Mouse (Mus musculus) neural tube, embryonic 14.5 days (tissue): ENCODE data around the gene Pfkl. TPM values are rescaled to one million over a fixed set of nuclear protein-coding genes. Genes with fewer than 3 reads are reported as not detected.

Experiments
- ATAC-seq: fragments of 200-750 bp; cut with Nextera tagmentation; 2 replicates; pipeline ENCODE4 v1.8.0; 2017; ENCODE audit warnings: low read depth, mild to moderate bottlenecking, moderate TSS enrichment, moderate library complexity
- H3K27ac ChIP-seq: fragments of 300-500 bp; sonication (generic); 2 replicates; pipeline ENCODE4 v1.5.1; 2014; ENCODE audit warnings: low read depth, mild to moderate bottlenecking, control low read depth, low read length, moderate library complexity, mixed read lengths
- H3K27me3 ChIP-seq: fragments of 300-500 bp; sonication (generic); 2 replicates; pipeline ENCODE4 v1.6.1; 2014; ENCODE audit warnings: low read length; ENCODE audit not compliant: control insufficient read depth, insufficient read depth
- H3K36me3 ChIP-seq: fragments of 300-500 bp; sonication (generic); 2 replicates; pipeline ENCODE4 v1.6.1; 2014; ENCODE audit warnings: low read length, mixed read lengths; ENCODE audit not compliant: control insufficient read depth, insufficient read depth
- H3K4me1 ChIP-seq: fragments of 300-500 bp; sonication (generic); 2 replicates; pipeline ENCODE4 v1.6.1; 2014; ENCODE audit warnings: low read length; ENCODE audit not compliant: control insufficient read depth, insufficient read depth
- H3K4me2 ChIP-seq: fragments of 300-500 bp; sonication (generic); 2 replicates; pipeline ENCODE4 v1.6.1; 2014; ENCODE audit warnings: mild to moderate bottlenecking, low read depth, low read length, control low read depth
- H3K4me3 ChIP-seq: fragments of 300-500 bp; sonication (generic); 2 replicates; pipeline ENCODE4 v1.5.1; 2014; ENCODE audit warnings: low read depth, low read length, control low read depth, mixed read lengths
- H3K9ac ChIP-seq: fragments of 300-500 bp; sonication (generic); replicated peaks from 2 replicates; pipeline ENCODE4 v1.6.1; 2014; ENCODE audit warnings: low read depth, mild to moderate bottlenecking, control low read depth, low read length, mixed read lengths
- H3K9me3 ChIP-seq: fragments of 300-500 bp; sonication (generic); 2 replicates; pipeline ENCODE4 v1.6.1; 2016; ENCODE audit warnings: low read length; ENCODE audit not compliant: control insufficient read depth
- WGBS: fragments of 180-500 bp; shearing (Covaris S2); extraction: QIAGEN DNeasy Blood & Tissue Kit; methylation state at CpG from one replicate; pipeline ENCODE4 v1.1.7; 2014; 5-methylcytosine and 5-hydroxymethylcytosine counted together
- polyA plus RNA-seq: library from polyadenylated mRNA; unstranded; fragments of >200 nt; fragmentation: Nextera tagmentation; extraction: Ambion mirVana; gene quantifications from 2 replicates; pipeline ENCODE4 v1.2.1, GENCODE M21; 2014

Gene Pfkl
- polyA plus RNA-seq, 1 experiment from 2014 or later = 83.2 TPM

GRCm38 (mm10) chr10:77978351-77979350 is 31.2 kb downstream of the Pfkl start, which contains the start of gene 1810043G02Rik:
Gene 1810043G02Rik, plus strand, starts transcription at chr10:77978524.
- H3K36me3 ChIP-seq = 0 out of 2 replicates have a peak, but pooled peaks cover 2% of the 10 kb centered on the region
- no peaks in the 10 kb centered on the region for H3K9me3 ChIP-seq
- under 1% methylated on average over 57 of the region's 57 CpGs for WGBS
- peak within 1 kb of the TSS; percentile 89 for H3K4me2 ChIP-seq
- H3K4me3 ChIP-seq = peak within 1 kb of the TSS; percentile 53
- H3K4me1 ChIP-seq = peaks cover 8% of the 10 kb centered on the region
- H3K9ac ChIP-seq = peak within 1 kb of the TSS; percentile 81
- peak; percentile 97 for ATAC-seq
- H3K27me3 ChIP-seq = no peaks in the 10 kb centered on the region
- peak within 1 kb of the TSS; percentile 85 for H3K27ac ChIP-seq

DNA sequence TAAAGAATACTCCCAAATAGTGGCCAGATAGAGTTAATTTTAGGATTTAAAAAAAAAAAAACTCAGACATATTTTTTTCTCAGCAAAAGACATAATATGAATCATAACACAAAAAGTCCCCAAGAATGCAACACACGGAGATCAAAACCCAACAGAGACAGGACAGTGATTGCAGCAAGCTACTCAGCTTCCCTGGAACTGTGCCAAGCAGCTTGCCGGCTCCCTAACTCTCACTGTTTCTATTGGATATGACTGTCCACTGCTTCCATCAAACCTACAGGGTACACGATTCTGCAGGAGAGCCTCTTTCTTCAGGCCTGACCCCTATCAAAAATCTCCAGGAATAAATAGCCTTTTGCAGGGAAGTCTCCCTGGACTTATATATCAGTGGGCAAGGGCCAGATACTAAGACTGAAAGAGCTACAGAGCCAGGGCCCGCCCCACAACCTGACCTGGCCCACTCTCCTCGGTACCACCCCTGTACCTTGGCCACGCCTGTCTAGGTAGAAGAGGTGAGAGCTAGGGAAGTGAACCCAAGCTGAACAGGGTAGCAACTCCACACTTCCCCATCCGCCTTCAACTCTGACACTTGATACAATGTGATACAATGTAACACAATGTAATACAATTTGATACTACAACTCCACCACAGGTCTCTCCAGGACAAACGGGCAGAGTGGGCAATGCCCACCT is 33.3 kb downstream of the Pfkl start:
- H3K4me1 ChIP-seq = peaks cover 8% of the 10 kb centered on the region
- H3K27ac ChIP-seq = no peak overlapping the region
- no peak overlapping the region for H3K9ac ChIP-seq
- no peak overlapping the region for H3K4me3 ChIP-seq
- H3K36me3 ChIP-seq = 0 out of 2 replicates have a peak, but pooled peaks cover 2% of the 10 kb centered on the region
- H3K4me2 ChIP-seq = no peak overlapping the region
- H3K9me3 ChIP-seq = no peaks in the 10 kb centered on the region
- H3K27me3 ChIP-seq = no peaks in the 10 kb centered on the region
- ATAC-seq = no peak
- 70% methylated on average over 8 of the region's 8 CpGs for WGBS

DNA sequence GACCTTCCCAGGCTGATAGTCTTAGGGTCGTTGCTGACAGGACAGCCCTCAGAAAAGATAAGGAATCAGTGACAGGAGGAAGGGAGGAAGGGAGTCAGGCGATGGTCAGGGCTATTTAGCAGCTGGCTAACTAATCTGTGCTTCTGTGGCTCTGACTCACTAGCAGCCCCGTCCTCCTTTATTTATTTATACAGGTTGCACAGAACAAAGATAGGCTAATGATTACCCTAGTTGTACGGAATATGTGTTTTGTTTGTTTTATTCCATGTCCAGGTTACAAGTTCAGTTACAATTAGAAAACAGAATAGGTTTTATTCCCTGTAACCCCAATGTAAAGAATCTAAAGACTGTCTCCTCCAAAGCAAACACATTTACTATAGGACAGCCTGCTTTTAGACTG is 34.2 kb downstream of the Pfkl start:
- no peak for ATAC-seq
- Histone ChIP-seq H3K4me3 (no peak overlapping the region), H3K4me1 (peaks cover 8% of the 10 kb centered on the region), H3K27me3 (no peaks in the 10 kb centered on the region), H3K27ac (no peak overlapping the region), H3K4me2 (no peak overlapping the region), H3K9ac (no peak overlapping the region), H3K36me3 (no peaks in the 10 kb centered on the region), H3K9me3 (no peaks in the 10 kb centered on the region)
- WGBS = 53% methylated on average over 4 of the region's 4 CpGs

DNA sequence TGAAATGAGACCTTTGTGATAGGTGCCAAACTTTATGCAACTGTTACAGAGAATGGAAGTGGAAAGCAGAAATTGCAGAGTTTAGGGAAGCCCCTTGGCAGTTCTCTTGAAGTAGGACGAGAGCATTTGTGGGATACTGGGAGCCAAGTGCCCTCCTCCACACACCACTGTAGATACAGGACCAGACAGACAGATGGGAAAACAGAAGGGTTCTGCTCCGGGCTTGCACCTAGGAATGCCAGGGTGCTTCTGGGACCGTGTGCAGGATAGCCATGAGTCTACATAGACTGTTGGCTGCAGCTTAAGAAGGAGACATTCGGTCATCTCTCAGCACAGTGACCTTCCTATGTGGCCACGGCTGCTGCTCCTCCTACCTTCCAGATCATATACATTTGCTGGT is 35.1 kb downstream of the Pfkl start:
- H3K4me1 ChIP-seq = peaks cover 11% of the 10 kb centered on the region
- no peak overlapping the region for H3K9ac ChIP-seq
- ATAC-seq = no peak
- no peaks in the 10 kb centered on the region for H3K27me3 ChIP-seq
- H3K4me3 ChIP-seq = no peak overlapping the region
- H3K9me3 ChIP-seq = no peaks in the 10 kb centered on the region
- H3K27ac ChIP-seq = no peak overlapping the region
- 81% methylated on average over 5 of the region's 5 CpGs for WGBS
- no peak overlapping the region for H3K4me2 ChIP-seq
- H3K36me3 ChIP-seq = no peaks in the 10 kb centered on the region

DNA sequence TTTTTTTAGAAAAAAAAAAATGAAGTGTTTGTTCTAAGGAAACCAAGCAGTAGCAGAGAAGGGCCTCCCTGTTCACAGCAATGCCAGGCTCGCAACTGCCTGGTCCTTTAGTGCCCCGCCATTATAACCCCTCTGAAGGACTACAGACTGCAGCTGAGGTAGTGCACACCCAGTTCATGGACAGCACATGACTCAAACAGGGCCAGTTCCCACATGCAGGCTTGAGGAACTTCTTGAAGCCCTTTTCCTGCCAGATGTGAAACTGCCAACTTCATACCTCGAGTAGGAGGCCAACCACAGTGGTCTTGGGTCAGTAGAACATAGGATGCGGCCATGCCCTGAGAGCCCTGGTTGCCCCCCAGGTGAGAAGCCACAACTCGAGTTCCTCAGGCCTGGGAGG is 35.6 kb downstream of the Pfkl start:
- no peak overlapping the region for H3K9ac ChIP-seq
- H3K36me3 ChIP-seq = no peaks in the 10 kb centered on the region
- H3K4me2 ChIP-seq = no peak overlapping the region
- no peak for ATAC-seq
- no peak overlapping the region for H3K27ac ChIP-seq
- 81% methylated on average over 5 of the region's 5 CpGs for WGBS
- H3K4me1 ChIP-seq = peaks cover 11% of the 10 kb centered on the region
- no peak overlapping the region for H3K4me3 ChIP-seq
- H3K27me3 ChIP-seq = no peaks in the 10 kb centered on the region
- H3K9me3 ChIP-seq = no peaks in the 10 kb centered on the region

GRCm38 (mm10) chr10:77971709-77972553 is 38.0 kb downstream of the Pfkl start:
- Histone ChIP-seq H3K4me2 (no peak overlapping the region), H3K4me1 (peaks cover 8% of the 10 kb centered on the region), H3K4me3 (no peak overlapping the region), H3K9me3 (no peaks in the 10 kb centered on the region), H3K36me3 (no peaks in the 10 kb centered on the region), H3K27ac (no peak overlapping the region), H3K27me3 (0 out of 2 replicates have a peak, but pooled peaks cover 3% of the 10 kb centered on the region), H3K9ac (no peak overlapping the region)
- WGBS = 58% methylated on average over 17 of the region's 17 CpGs
- no peak for ATAC-seq

DNA sequence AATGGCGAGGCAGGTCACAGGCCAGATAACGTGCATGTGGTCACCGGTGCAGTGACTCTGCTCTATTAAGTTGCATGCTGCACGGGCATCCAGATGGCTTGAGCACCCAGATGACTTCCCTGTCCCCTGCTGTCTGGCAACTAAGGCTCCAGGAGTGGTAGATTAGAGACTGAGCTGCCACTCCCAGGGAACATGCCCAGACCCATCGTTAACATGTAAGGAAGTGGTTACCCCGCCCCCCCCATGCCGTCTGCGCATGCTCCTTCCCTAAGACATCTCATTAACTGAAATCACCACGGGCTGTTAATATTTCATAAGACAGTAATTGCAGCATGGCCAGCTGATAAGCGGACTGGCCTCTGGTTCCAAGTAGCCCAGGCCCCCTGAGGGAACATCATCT is 38.7 kb downstream of the Pfkl start:
- Histone ChIP-seq H3K36me3 (no peaks in the 10 kb centered on the region), H3K4me3 (no peak overlapping the region), H3K9ac (no peak overlapping the region), H3K9me3 (no peaks in the 10 kb centered on the region), H3K4me2 (no peak overlapping the region), H3K4me1 (peaks cover 8% of the 10 kb centered on the region), H3K27ac (no peak overlapping the region), H3K27me3 (0 out of 2 replicates have a peak, but pooled peaks cover 3% of the 10 kb centered on the region)
- ATAC-seq = no peak; the same call in 1 of the 2 replicates
- WGBS = 69% methylated on average over 10 of the region's 10 CpGs

- no peak for ATAC-seq
- H3K4me2 ChIP-seq = peak within 1 kb of the TSS; percentile 71
- H3K4me1 ChIP-seq = peaks cover 8% of the 10 kb centered on the region
- no peaks in the 10 kb centered on the region for H3K9me3 ChIP-seq
- H3K9ac ChIP-seq = peak within 1 kb of the TSS; percentile 46
- no peak within 1 kb of the TSS for H3K27ac ChIP-seq
- no peaks in the 10 kb centered on the region for H3K36me3 ChIP-seq
- H3K27me3 ChIP-seq = 0 out of 2 replicates have a peak, but pooled peaks cover 3% of the 10 kb centered on the region
- 89% methylated on average over 6 of the region's 6 CpGs for WGBS
- peak within 1 kb of the TSS; percentile 35 for H3K4me3 ChIP-seq
Observed at GRCm38 (mm10) chr10:77970481-77970880, 39.4 kb downstream of the Pfkl start, which contains the start of gene Trpm2. Gene Trpm2, minus strand, starts transcription at chr10:77970563.
